Mouse (Mus musculus) spleen, postnatal 14 days (tissue): Measurements from ENCODE around the gene Rfc2.

Experiments
- DNase-seq, 2 experiments: peaks; one replicate each; pipeline ENCODE4 v3.0.0; 2021 to 2022; ENCODE audit warnings: low spot score in 2 of 2

Rfc2 gene

DNA sequence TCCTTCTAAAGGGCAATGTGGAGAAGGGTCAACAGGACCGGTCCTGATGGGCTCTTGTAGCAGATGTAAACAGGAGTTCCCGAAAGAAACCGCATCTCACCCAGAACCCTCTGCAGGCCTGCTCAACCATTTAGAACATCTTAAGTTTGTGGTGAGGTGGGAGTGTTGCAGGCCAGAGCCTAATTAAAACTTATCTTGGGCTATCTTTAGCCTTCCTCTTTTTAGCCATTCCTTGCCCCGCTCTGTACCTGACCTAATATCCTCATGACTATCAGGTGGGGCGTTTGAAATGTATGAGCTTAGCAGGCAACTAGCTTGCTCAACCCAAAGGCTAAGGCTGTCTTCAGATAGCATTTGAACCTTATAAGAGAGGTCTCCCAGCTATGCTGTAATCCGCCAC is 15.5 kb upstream of the Rfc2 start:
- no peak for DNase-seq

DNA sequence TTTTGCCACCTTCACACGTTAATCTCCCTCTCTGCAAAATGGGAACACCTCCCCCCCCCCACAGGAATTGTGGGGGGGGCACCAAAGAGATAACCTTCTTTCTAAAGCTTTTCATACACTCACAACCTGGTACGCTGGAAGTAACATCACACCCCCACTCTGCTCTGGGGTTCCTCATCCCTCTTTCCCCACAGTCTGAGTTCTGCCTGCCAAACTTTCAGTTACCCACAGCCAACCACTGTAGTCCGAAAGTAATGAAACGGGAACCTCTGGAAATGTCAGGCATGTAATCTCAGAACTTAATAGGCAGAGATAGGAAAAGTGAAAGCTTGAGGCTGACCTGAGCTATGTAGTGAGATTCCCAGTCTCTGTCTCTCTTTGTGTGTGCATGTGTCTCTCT is 13.7 kb upstream of the Rfc2 start:
- no peak for DNase-seq

DNA sequence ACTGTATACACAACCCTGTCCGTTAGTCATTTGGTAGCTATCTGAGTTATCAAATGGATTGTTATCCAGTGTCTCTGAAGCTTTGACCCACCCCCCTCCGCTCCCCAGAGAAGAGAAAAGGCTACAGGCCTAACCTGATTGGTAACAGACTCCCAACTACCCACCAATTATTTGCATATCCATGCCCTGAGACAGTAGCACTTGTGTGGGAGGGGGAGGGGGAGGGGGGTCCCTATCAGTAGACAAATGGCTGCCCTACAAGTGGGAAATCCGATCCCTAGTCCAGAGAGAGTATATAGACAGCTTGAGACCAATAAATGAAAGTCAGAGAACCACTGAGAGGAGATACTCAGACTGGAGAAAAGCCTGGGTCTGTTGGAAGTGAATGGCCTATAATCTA is 13.1 kb upstream of the Rfc2 start:
- DNase-seq = no peak

DNA sequence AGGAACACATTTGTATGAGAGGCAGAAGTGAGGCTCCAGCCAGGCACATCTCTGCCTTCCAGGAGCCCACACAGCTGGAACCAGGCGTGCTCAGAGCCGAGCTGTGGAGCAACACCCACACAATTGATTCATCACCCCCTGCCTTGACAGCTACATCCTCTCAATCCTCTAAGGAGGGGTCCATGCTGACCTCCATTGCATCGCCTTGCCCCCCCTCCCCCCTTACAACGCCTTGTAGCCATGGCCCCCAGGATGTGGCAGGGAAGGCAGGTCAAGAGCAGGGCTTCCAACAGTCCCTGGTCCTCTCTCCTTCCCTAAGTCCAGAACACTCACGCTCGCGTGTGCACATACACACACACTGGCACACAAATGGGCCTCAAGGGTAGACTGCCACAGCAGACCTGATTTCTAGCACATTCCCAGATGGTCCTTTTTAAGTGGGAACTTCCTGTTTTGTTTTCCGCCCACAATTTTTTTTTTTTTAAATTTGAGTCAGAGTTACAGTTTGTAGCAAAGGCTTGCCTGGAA is 12.1 kb upstream of the Rfc2 start:
- DNase-seq = no peak

DNA sequence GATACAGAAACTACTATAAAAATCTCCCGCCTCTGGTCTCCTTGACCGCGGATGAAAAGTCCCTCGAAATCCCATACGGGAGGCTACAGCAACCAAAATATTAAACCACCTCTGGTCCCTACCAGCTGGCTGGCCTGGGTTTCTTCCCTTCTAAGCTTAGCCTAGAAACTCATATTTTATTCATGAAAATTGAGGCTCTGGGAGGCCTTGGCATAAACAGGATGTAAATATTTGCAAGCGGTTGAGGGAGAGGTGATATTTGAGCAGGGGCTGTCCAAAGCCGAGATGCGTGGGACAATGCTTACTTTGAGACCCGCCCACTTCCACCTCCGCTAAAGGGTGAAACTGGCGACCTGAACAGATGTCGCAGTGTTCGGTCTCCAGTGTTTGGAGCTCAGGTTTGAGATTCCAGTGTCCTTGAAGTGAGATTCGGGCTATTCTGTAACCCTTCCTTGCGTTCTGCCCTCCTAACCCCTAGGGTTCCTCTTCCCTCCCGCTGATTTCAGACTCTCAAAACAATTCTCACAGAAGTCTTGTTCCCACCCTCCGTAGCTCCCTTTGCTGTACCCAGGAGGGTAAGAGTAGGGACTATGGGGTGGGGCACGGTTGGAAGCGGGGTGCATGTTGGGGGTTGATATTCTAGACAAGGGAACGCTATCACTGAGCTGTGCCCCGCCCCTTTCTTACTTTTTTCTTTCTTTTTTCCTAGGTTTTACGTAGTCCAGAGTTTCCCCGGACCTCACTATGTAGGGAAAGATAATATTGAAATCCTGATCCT is 9.2 kb upstream of the Rfc2 start:
- no peak for DNase-seq

GRCm38 (mm10) chr5:134572508-134573214 is 8.5 kb upstream of the Rfc2 start:
- DNase-seq = no peak

DNA sequence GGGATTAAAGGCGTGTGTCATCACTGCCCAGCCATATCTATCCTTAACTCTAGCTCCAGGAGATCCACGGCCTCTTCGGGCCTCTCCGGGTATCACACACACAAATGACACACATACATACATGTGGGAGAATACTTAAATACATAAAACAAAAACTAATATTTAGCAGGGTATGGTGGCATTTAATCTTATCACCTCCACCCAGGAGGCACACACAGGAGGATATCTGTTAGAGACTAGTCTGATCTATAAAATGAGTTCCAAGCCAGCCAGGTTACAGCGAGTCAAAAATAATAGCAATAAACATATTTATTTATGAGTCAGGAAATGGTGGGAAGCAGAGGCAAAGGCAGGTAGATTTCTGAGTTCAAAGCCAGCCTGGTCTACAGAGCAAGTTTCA is 5.3 kb upstream of the Rfc2 start:
- no peak for DNase-seq

GRCm38 (mm10) chr5:134576517-134577220 is 4.5 kb upstream of the Rfc2 start:
- DNase-seq = no peak

DNA sequence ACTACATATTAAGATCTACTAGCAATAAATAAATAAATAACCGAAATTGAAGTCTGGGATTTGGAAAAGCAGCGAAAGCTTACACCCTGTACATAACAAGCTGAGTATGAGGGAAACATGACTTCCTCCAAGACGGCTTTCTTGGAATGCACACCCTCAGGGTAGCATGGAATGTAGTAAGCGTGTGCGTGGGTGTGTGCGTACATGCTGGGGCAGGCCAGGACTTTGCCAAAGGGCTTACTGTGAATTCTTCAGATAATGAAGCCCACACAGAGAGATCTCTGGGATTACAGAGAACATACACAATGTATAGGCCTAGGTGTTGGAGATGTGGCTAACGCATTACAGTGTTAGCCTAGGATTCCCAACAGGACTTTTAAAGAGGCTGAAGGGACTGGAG is 3.6 kb upstream of the Rfc2 start:
- DNase-seq = no peak

- DNase-seq = no peak
Observed at GRCm38 (mm10) chr5:134579135-134579534, 2.0 kb upstream of the Rfc2 start.

DNA sequence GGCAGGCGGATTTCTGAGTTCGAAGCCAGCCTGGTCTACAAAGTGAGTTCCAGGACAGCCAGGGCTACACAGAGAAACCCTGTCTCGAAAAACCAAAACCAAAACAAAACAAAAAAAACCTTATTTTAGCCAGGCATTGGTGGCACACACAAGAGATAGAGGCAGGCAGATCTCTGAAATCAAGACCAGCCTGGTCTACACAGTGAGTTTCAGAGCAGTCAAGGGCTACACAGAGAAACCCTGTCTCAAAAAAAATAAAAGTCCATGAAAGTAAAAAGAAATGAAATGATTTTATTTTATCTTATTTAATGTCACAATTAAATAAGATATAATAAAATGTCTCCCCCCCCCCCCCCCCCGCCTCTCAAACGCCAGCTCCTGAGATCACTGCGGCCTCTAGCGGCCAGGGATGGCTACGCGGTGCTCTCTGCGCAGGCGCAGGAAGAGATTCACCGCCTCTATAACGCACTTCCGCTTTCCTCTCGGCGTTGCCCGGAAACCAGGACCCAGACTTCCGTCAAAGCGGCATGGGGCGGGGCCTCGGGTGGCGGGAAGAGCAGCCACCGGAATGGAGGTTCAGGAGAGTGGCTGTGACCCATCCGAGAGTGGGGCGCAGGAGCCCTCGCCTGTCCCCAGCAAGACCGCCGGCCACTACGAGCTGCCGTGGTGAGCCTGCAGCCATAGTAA is 1.2 kb downstream of the Rfc2 start:
- DNase-seq = peak; percentile 95 to 97

DNA sequence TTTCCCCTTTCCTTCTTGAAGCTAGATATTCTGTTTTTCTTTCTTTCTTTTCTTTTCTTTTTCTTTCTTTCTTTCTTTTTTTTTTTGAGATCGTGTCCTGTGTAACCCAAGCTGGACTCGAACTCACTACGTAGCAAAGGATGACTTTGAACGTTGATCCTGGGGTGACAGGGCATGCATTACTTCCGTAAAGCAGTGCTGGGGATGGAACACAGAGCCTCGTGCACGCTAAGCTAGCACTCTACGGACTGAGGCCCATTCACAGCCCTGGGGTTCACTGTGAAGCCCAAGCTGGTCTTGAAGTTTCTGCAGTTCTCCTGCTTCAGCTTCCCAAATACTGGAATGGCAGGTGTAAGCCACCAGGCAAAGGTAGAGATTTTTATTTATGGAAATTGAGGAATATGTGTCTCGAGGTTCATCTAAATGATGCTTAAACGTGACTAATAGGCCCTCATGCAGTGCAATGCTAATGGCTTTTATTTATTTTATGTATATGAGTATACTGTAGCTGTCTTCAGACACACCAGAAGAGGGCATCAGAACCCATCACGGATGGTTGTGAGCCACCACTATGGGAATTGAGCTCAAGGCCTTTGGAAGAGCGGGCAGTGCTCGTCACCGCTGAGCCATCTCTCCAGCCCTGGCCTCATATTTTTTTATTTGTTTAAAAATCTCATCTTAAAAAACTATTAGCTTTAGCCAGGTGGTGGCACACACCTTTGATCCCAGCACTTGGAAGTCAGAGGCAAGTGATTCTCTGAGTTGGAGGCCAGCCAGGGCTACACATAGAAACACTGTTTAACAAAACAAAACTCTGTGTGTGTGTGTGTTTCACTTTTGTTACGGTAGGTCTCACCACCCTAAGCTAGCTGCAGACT is 2.1 kb downstream of the Rfc2 start:
- DNase-seq = no peak

- no peak for DNase-seq
Observed at GRCm38 (mm10) chr5:134583884-134584213, 2.7 kb downstream of the Rfc2 start.

GRCm38 (mm10) chr5:134584798-134585197 is 3.6 kb downstream of the Rfc2 start:
- no peak for DNase-seq

GRCm38 (mm10) chr5:134589900-134590299 is 8.7 kb downstream of the Rfc2 start:
- DNase-seq = no peak

DNA sequence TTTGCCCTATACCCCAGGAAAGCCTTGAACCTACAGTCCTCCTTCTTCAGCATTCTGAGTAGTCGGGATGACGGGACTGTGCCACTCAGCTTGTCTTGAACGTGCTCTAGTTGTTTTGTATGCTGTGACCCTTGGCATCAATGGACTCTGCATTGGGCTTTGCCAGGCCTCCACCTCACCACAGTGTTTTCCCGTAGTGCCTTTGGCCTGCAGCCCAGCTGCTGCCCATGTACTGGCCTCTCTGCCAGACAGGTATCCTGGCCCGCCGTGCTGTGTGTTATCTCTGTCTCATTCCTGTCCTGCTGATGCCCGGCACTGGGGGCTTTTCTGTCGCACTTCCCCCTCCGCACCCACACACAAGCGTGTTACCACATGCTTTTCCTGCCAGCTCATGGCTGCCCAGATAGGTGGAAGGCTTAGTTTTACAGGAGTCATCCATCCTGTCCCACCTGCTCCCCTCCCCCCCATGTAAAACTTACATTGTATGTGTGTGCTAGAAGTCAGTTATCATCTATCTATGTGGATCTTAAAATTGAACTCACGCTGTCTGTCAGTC is 10.9 kb downstream of the Rfc2 start:
- DNase-seq = no peak

DNA sequence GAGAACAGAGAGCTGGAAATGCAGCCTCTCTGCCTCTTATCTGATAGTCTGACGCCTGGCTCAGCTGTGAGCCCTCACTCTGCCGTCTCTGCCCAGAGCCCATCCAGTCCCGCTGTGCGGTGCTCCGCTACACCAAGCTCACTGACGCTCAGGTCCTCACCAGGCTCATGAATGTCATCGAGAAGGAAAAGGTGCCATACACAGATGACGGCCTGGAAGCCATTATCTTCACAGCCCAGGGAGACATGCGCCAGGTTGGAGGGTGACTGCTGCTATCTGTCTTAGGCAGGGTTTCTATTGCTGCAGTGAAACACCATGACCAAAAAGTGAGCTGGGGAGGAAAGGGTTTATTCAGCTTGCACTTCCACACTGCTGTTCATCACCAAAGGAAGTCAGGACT is 11.9 kb downstream of the Rfc2 start:
- DNase-seq = peak in 1 of 2 experiments; percentile 28

DNA sequence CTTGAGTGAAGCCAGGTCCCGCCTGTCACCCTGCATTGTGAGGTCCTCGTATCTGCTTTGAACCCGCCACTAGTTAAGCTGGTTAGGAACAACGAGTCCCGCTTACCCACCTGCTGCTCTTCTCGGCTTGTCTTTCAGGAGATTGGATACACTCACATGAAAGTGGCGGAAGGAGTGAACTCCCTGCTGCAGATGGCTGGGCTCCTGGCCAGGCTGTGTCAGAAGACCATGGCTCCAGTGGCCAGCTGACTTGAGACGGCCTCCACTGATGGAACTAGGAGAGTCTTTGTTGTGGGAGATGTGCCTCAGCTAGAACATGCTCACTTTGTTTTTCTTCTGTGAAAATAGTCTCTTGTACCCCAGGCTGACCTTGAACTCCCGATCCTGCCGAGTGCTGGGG is 16.5 kb downstream of the Rfc2 start:
- DNase-seq = no peak

- DNase-seq = no peak
Observed at GRCm38 (mm10) chr5:134604376-134604775, 23.2 kb downstream of the Rfc2 start.

DNA sequence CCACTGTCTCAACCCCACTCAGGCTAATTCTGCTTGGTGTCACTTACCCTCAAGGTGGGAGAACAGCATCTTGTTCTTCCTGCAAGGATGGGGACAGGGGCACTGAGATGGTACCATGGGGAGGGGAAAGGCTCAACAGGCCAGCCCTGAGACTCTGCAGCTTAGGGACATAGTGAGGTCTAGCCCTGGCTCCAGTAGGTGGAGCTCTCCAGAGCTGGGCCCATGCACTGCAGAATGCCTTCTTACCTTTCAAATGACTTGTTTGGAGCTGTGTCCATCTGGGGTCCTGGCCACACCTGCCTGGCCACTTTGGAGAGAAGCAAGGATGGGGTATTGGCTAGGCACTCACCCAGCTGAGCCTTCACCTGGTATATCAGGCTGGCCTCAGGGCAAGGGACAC is 25.1 kb downstream of the Rfc2 start:
- no peak for DNase-seq

DNA sequence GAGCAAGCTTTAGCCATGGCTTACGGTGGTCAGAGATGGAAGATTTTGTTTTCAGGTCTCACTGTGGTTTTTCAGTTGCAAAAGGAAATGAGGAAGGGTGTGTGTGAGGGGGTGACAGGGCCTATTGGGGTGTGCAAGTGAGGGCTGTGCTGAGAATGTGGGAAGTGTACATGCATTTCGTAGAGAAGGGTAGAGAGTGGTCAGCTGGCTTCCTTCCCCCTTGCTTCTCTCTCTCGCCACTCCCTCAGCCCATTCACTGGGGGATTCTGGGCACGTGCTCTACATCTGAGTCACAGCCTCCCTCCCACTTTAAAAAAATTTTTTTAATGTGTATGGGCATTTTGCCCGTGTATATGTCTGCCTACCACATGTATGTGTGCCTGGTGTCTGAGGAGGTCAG is 26.0 kb downstream of the Rfc2 start:
- peak in 1 of 2 experiments; percentile 35 for DNase-seq
